Mouse (Mus musculus) T-helper 17 cell (primary cell): ENCODE measurements around the gene Fbxw8.

ENCODE experiments used
- in situ Hi-C, 2 experiments: fragments of 300-600 bp; cut with MboI, MseI; formaldehyde crosslinking; loops; 1 replicate in 1 of 2; 2 replicates in 1 of 2; pipeline ENCODE4 v1.15.1; 2025; ENCODE audit warnings: high pct_unique_total_duplicates in 2 of 2

Gene Fbxw8

GRCm38 (mm10) chr5:118155565-118155947 is 292 bp upstream of the Fbxw8 start:
- in situ Hi-C loops = no loop called here

DNA sequence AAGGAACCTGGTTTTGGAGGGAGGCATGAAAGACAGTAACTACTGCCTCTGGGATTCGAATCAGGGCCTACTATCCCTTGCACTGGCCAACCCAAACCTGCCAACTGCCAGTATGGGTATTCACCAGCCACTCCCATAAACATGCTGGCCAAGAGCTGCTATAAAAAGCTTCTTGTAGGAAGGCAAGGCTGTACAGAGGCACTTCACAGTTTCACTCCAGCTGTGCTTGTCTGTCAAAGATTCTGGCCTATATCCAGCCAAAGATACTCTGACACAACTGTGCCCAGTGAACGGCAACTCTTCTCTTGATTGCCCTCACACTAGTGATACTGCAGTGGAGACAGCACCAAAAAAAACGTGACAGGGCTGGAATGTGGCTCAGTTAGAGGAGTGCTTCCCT is 5.6 kb downstream of the Fbxw8 start:
- in situ Hi-C loops = no loop called here

DNA sequence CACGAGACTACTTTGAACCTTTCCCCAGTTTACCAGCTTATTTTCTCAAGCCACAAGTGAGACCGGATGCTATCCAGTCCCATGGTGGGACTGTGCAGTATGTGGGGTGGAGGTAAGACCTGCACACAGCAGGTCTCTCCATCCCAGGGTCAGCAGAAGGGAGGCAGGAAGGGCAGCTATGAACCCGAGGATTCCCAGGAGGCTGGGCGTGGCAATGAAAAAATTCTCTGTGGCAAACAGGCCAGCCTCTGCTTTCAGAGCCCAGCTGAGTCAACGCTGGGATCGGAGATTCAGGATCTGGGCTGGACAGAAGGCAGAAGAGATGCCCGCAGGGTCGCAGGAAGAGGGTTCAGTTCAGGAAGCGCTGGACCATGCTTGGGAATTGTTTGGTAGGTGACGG is 8.0 kb downstream of the Fbxw8 start:
- in situ Hi-C loops = no loop called here

DNA sequence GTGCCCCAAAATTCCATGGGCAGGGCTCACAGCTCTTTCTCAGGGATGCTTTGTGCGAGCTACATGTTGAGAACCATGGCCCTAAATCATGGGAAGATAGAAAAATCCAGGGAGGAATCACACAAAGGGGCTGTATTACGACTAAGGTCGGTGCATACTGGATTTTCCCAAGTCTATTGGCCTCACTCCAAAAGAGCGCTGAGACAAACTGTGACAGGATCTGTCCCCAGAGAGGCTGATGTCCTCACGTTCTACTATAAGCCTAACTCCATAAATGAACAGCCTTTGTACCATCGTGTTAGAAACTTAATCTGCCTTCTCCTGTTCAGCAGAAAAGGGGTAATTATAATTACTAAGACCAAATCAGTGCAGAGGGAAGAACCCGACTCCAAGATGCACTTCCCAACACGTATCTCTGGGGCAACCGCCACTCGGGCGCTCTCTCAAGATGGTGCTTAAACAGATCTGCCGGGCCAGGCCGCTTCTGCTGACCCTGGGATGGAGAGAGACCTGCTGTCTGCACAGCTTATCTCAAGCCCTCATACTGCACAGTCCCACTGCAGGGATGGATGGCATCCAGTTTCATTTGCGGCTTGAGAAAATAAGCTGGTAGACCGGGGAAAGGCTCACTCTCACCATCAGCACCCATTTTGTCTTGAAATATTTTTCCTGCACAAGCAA is 9.1 kb downstream of the Fbxw8 start:
- in situ Hi-C loops = no loop called here

DNA sequence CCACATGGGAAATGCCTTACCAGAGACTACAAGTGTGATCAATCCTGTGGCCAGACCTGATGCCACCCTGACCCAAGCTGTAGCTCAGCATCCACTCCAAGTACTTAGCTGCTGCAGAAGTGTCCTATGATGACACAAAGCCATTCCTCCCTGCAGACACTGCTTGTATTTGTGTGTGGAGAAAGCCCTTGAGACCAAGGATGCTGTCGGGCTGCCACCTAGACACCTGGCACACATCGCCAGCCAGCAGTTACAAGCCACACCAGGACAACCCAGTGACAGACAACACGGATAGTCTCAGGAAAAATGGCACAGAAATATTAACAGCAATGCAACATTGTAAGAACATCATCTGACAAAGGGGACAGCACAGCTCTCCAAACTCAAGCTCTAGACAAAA is 9.8 kb downstream of the Fbxw8 start:
- in situ Hi-C loops = no loop called here

DNA sequence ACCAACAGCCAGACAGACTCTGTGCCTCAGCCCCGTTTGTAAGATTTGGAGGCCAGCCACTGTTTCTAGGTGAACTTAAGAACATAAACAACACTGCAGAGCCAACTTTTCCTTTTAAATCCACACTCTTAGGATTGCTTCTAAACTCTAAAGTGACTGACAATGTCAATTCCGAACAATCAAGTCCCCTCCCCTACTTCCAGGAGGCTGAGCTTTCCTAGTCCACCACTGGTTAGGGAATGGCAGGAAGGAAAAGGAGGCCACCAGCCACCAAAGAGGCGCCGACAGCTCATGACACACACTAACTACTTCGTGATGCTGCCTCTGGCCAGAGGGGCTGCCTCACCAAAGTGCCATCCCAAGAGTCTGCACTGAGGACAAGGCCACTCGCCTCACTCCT is 10.5 kb downstream of the Fbxw8 start:
- in situ Hi-C loops = no loop called here

- in situ Hi-C loops = no loop called here
Measured at GRCm38 (mm10) chr5:118144327-118144726, 10.9 kb downstream of the Fbxw8 start.

- in situ Hi-C loops = no loop called here
Measured at GRCm38 (mm10) chr5:118143211-118144026, 11.8 kb downstream of the Fbxw8 start.

- in situ Hi-C loops = no loop called here
Measured at GRCm38 (mm10) chr5:118142471-118142870, 12.8 kb downstream of the Fbxw8 start.

DNA sequence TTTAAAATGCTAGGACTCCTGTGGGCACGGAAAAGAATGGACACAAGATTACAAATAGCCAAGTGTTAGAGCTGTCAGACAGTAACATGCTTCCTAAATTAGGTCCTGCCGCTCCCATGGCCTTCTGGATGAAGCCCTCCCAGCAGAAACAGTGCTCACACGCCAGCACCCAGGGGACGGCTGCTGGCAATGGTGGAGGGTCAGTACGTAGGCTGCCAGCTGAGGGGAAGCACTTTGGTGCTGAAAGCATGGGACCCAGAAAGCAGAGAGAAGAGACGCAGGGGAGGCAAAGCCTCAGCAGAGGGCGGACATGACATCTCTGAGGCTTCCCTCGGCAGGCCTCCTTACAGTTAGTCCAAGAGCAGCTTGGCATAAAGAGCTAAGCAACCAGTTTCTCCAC is 15.6 kb downstream of the Fbxw8 start:
- in situ Hi-C loops = no loop called here

DNA sequence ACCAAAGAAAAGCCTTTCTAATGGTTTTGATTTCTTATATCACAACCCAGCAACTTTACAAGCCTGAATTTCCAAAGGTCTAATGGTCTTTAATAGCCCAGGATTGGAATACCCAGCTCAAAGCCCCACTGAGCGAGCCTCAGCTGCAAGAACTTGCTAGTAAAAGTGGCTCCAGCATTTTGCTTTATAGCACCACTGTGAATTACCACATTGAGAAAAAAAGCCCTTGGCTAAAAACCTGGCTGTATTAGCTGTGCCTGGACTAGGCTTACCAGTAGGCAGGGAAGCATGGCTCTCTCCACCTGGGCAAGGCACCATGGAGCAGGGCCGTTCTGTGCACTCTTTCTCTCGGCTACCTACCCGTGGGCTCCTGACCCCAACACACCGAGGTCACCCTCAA is 18.9 kb downstream of the Fbxw8 start:
- in situ Hi-C loops = no loop called here

- in situ Hi-C loops = no loop called here
Measured at GRCm38 (mm10) chr5:118128651-118129050, 26.6 kb downstream of the Fbxw8 start.

DNA sequence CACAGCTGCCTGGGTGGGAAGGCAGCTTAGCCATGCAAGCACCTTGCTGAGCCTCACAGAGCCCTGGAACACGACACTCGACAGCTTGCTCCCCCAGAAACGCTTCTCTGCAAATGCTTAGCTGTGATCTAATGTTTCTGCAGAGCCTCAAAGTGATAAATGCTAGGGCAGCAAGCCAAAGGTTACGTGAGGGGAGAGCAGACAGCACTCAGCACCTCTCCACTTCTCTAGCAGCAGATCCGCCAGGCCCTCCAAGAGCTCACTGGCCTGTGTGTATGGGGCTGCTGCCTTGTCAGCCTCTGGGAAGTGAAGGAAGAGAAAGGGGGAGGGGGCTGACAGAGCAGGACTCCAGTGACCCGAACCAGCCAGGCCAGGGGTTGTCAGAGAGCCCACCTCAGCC is 27.1 kb downstream of the Fbxw8 start:
- in situ Hi-C loops = no loop called here

DNA sequence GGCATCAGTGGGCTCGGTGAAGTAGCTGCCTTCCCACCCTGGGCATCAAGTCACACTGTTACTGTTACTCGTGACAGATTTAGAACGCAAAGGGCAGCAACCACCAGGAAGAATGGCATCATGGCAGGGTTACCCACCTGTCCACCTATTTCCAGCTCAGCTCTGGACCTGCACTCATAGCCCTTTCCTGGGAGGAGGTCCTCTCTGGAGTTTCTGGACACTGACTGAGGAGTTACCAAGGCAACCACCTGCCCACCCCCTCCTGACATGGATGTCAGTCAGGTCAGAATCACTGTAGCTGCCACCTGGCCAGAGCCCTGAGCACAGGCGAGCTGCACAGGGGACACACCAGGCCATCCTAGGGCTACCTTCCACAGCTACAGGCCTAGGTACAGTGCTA is 28.6 kb downstream of the Fbxw8 start:
- in situ Hi-C loops = no loop called here

DNA sequence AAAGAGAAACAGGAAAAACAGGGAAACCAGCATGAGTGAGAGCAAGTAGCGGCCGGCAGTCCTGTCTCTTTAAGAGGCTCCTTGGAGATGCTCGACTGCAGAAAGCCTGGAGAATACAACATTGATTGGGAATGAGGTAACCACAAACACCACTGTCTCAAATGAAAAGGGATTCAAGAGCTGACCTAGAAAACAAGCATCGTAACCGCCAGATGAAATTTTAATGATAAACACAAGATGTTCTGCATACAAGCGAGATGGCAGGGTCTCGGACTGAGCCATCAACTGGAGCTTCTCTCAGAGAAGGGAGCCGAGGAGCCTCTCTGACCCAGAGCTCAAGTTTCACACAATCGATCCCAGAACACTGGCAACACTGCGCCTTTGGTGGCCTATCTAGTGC is 32.2 kb downstream of the Fbxw8 start:
- in situ Hi-C loops = no loop called here

DNA sequence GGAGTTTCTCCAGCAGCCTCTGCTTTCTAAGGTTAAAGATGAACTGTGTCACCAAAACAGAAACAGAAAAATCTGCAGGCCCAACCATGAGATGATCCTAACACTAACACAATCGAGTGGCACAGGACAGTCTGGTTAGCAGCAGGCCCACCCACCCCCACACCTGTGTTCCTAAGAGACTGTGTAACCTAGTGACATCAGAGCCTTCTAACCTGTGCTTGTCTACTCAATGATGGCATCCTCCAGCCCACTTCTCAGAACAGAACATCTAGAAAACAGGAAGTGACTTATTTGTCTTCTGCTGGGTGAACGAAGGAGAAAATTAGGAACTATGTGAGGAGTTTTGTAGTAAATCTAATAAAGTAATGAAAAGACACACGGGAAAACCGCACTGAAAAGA is 33.3 kb downstream of the Fbxw8 start:
- in situ Hi-C loops = no loop called here

GRCm38 (mm10) chr5:118120670-118121069 is 34.6 kb downstream of the Fbxw8 start:
- in situ Hi-C loops = no loop called here

GRCm38 (mm10) chr5:118118922-118119321 is 36.3 kb downstream of the Fbxw8 start:
- in situ Hi-C loops = no loop called here

GRCm38 (mm10) chr5:118118351-118118750 is 36.9 kb downstream of the Fbxw8 start:
- in situ Hi-C loops = no loop called here

DNA sequence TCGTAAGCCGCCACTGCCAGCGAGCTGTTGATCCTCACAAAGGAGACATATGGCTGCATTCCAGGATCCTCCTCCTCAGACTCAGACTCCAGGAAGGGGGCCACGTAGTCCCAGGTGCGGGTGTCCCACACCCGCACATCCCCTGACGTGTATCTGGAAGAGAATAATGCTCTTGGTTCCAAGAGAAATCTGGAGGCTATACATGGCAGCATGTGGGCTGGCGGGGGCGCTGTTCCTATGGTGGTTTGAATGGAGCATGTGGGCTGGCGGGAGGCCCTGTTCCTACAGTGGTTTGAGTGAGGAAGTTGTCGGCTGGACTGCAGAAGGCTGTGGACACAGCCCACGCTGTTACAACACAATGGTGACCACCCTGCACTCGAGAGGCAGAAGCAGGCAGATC is 41.6 kb downstream of the Fbxw8 start:
- in situ Hi-C loops = no loop called here

- in situ Hi-C loops = no loop called here
Measured at GRCm38 (mm10) chr5:118113043-118113442, 42.2 kb downstream of the Fbxw8 start.

DNA sequence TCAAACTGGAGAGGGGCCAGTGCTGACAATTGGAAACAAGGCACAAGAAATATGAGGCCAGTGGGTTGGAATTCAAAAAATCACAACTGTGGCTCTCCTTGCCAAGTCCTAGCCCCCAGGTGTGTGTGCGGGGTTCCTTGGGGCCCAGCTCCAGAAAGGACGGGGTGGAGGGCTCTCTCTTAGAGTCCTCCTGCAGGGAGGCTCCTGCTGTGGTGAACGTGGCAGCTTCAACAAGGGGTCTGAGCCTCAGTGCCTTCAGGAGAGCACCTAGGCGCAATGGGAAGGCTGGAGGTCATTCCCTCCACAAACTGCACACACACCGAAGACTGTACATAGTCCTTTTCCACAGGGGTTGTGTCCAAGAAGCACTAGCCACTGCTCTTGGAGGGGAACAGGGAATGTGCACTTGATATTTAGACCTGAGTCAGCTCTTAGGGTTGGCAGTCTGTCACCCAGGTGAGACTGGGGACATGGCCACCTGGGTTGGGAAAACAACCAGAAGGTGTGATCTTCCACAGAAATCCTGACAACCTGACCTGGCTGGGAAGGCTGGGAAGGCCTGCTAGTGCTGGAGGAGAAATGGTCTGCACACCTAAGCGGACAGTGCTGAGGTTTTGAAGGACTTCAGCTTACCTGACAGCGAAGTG is 46.3 kb downstream of the Fbxw8 start:
- in situ Hi-C loops = no loop called here
